Mouse (Mus musculus): ENCODE data around the gene Abca7. TPM values are rescaled to one million over a fixed set of nuclear protein-coding genes. Genes with fewer than 3 reads are reported as not detected.

The Abca7 gene
- total RNA-seq, 2 experiments from 2014 or later = 20.6 to 22.3 TPM

- DNase-seq (ENCODE audit: low spot score in 2 of 2) = no peak
Observed at GRCm38 (mm10) chr10:79972831-79973230, 23.5 kb upstream of the Abca7 start.

DNA sequence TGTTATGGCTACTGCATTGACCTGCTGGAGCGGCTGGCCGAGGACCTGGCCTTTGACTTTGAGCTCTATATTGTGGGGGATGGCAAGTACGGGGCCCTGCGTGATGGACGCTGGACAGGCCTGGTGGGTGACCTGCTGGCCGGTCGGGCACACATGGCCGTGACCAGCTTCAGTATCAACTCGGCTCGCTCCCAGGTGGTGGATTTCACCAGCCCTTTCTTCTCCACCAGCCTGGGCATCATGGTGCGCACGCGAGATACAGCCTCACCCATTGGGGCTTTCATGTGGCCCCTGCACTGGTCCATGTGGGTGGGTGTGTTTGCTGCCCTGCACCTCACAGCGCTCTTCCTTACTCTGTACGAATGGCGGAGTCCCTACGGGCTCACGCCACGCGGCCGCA is 22.2 kb upstream of the Abca7 start:
- DNase-seq (ENCODE audit: low spot score in 2 of 2) = no peak

- DNase-seq (ENCODE audit: low spot score in 2 of 2) = no peak
Observed at GRCm38 (mm10) chr10:79974668-79975067, 21.6 kb upstream of the Abca7 start.

DNA sequence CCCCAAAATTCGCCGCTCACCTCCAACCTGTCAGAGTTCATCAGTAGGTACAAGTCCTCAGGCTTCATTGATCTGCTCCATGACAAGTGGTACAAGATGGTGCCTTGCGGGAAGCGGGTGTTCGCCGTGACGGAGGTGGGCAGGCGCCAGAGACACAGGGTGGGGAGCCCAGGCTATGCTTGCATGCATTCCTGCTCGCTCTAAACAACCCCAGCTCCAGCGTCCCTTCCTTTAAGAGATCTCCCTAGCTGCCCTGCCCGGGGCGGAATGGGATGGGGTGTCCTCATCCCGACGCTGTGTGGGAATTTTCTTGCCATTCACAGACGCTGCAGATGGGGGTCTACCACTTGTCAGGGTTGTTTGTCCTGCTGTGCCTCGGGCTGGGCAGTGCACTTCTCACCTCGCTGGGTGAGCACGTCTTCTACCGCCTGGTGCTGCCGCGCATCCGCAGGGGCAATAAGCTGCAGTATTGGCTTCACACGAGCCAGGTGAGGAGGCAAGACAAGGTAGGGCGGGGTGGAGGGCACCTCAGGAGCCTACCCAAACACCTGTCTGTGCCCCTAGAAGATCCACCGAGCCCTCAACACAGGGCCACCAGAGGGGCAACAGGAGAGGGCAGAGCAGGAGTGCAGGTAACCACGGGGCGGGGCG is 20.1 kb upstream of the Abca7 start:
- DNase-seq (ENCODE audit: low spot score in 2 of 2) = no peak

GRCm38 (mm10) chr10:79976722-79977107 is 19.6 kb upstream of the Abca7 start:
- no peak for DNase-seq (ENCODE audit: low spot score in 2 of 2)

DNA sequence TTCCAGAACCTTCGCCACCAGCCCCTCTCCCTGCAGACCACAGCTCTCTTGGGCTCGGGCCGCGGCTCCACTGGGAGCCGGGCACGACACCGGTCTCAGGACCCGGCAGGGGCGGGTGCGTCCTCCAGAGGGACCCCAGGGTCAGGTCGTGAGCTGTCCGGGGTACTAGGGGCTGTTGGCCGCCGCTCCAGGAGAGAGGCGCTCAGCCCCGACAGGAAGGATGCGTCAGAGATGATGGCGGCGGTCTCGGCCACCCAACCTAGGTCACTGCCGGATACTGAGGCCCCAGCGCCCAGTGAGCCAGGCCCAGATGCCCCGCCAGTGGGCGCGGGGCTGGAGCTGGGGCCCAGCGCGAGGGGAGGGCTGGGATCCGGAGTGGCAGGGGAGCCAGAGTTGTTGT is 19.0 kb upstream of the Abca7 start:
- DNase-seq (ENCODE audit: low spot score in 2 of 2) = no peak

DNA sequence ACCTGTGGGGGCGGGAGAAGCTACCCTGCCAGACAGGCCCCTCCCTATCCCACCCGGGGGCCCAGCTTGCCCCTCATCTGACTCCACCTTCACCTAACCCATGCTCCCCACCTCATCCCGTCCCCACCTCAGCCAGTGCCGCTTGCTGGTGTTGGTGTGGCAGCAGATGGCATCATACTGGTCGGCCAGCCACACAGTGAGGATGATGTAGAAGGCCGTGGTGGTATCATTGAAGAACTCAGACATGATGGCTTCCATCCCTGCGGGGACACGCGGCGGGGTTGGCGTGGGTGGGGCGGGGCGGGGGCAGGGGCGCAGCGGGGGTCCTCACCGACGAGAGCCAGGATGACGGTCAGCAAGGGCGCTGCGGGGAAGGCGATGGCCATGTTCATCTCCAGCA is 18.2 kb upstream of the Abca7 start:
- DNase-seq (ENCODE audit: low spot score in 2 of 2) = no peak

- no peak for DNase-seq (ENCODE audit: low spot score in 2 of 2)
Observed at GRCm38 (mm10) chr10:79979401-79980155, 16.7 kb upstream of the Abca7 start.

- no peak for DNase-seq (ENCODE audit: low spot score in 2 of 2)
Observed at GRCm38 (mm10) chr10:79983205-79983604, 13.1 kb upstream of the Abca7 start.

GRCm38 (mm10) chr10:79983670-79984069 is 12.6 kb upstream of the Abca7 start:
- DNase-seq (ENCODE audit: low spot score in 2 of 2) = peak; percentile 60 to 70

DNA sequence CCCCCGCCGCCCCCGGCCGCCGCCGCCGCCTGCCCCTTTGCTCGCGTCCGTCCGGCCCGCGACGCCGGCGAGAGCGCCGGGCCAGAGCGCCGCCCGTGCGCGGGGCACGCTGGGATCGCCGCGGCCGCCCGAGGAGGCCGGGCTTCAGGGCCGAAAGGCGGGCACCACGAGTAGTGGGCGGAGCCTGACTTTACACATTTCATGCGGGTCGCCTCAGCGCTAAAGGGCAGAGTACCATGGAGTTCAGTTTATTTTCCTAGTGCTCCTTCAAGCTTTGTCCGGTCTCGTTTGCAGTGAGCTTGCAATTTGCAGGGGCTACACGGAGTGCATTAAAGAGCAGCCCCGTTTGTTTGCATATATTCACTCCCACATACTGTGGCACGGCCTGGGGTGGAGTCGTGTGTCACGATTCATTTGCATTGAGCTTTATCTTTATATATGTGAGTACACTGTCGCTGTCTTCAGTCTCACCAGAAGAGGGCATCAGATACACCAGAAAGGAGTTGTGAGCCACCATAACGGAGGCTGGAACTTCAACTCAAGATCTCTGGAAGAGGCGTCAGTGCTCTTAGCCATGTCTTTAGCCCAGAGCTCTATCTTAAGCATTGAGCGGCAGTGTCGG is 12.0 kb upstream of the Abca7 start, which contains the start of gene Tmem259:
TSS of gene Tmem259 (minus strand) at position 136 of the 622 bp plus-strand sequence.
- DNase-seq (ENCODE audit: low spot score in 2 of 2) = peak; percentile 81 to 85

- peak; percentile 80 to 84 for DNase-seq (ENCODE audit: low spot score in 2 of 2)
Observed at GRCm38 (mm10) chr10:79984871-79985270, 11.4 kb upstream of the Abca7 start.

- peak in 1 of 2 experiments; percentile 37 for DNase-seq (ENCODE audit: low spot score in 2 of 2)
Observed at GRCm38 (mm10) chr10:79985334-79986231, 10.7 kb upstream of the Abca7 start.

DNA sequence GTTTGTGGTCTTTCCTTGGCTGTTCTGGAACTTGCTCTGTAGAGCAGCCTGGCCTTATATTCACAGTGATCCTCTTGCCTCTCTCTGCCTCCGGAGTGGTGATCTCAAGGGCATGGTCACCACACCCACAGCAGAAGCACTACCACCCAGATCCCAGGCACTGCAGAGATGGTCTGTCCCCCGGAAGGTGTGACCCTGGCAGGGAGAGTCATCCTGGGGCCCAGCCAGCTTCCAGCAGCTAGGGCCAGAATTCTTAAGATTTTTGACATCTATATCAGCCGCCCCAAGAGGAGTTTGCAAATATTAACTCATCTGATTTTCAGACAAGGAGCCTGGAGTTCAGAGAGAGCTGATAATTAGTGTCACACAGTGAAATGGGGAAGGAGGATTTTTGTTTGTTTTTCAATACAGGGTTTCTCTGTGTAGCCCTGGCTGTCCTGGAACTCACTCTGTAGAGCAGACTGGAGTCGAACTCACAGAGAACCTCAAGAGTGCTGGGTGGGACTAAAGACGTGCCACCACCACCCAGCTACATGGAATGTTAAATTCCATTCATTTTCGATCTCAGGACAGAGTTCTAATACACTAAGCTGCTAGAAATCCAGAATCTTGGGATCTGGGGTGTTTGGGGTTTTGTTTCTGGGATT is 9.9 kb upstream of the Abca7 start:
- peak; percentile 54 to 60 for DNase-seq (ENCODE audit: low spot score in 2 of 2)

GRCm38 (mm10) chr10:79986963-79987362 is 9.3 kb upstream of the Abca7 start:
- peak; percentile 74 to 86 for DNase-seq (ENCODE audit: low spot score in 2 of 2)

- DNase-seq (ENCODE audit: low spot score in 2 of 2) = no peak
Observed at GRCm38 (mm10) chr10:79987771-79988505, 8.4 kb upstream of the Abca7 start.

DNA sequence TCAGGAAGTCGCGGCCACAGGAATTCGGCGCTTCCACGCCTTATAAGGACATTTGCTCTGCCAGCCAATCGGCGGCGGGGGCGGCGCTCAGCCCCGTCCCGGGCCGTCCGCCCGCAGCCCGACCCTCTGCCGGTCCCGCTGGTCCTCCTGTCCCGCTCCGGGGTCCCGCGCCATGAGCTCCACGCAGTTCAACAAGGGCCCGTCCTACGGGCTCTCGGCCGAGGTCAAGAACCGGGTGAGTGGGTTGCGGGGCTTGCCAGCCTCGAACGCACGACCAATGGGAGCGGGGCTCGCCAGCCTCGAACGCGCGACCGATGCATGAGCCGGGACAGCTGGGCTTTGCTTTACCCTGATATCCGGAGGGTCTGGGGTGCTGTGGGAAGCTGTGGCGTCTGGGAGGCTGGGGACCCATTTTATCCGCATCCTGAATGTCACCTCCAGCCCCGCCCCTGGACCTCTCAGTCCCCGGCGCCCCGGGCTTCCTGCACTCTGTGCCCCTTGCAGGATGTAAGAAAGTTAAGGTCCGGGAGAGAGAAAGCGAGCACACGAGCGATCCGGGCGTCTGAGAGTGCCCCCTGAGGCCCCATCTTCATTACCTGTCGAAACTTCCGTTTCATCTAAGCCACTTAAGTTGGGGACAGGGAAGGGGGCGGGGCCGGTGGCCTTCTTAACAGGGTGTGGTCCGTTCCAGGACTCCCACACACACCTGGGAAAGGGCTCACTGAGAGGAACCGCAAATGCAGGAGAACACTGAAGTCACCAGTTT is 7.6 kb upstream of the Abca7 start, which contains the start of gene Cnn2:
TSS of gene Cnn2 (plus strand) at position 79 of the 766 bp plus-strand sequence.
- DNase-seq (ENCODE audit: low spot score in 2 of 2) = peak; percentile 49 to 63

DNA sequence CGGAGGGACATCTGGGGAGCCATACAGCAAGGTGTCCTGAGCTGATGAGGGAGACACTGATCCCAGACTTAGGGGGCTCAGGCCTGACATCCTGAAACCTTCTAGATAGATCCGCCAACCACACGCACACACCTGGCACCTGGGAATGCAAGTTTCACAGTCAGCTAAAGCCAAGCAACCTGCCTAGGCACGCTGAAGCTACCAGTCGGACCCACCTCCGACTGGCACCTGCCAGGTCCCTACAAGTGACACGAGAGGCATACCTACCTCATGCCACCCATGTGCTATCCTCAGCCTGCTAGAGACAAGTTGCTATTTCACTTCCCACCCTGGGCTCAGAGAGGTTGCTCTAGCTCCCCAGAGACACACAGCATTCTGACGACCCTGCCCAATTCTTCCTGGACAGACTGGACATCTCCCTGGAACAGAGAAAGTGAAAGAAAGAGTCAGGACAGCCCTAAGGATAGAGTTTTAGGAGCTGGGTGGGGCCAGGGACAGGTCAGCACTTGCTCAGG is 7.0 kb upstream of the Abca7 start:
- DNase-seq (ENCODE audit: low spot score in 2 of 2) = no peak

- no peak for DNase-seq (ENCODE audit: low spot score in 2 of 2)
Observed at GRCm38 (mm10) chr10:79989870-79990269, 6.4 kb upstream of the Abca7 start.
